Mouse (Mus musculus): ENCODE results near the gene Vwa3b.

Vwa3b gene

GRCm38 (mm10) chr1:37130012-37130570 lies 103.7 kb downstream of the Vwa3b start:
- no peak for DNase-seq

- no peak for DNase-seq
These were observed 104.8 kb downstream of the Vwa3b start for GRCm38 (mm10) chr1:37131146-37131545.

GRCm38 (mm10) chr1:37132433-37132832 lies 106.0 kb downstream of the Vwa3b start:
- DNase-seq: no peak

DNA sequence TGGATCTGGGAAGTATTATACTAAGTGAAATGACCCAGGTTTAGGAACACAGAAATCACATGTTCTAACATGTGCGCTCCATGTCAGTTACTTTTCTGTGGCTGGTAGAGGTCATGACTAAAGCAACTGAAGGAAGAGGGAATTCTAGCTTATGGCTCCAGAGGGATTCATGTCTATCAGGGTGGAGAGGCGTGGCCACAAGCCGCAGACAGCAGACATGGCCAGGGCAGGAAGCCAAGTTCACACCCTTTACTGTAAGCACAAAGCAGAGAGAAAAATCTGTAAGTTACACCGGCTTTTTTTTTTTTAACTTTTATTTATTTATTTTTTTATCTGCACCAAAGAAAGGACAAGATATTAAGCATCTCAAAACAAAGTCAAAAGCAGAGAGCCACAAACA lies 119.6 kb downstream of the Vwa3b start:
- no peak for DNase-seq

DNA sequence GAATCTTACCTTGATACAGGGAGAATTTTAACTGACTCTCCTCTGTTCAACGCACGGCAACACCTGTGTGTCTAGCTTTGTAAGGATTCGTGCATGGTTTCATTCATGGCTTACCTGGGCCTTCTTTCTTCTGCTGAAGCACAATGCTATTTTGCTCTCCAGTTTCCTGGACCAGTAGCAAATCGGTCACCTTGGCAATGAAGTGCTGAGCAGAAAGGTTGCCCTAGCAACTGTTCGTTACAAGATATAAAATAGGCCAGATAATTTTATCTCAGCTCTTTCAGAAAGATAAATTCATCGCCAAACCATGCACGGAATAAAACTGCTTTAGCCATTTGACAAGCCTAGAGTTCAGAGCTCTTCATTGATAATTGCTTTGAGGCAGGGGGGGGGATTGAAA lies 123.5 kb downstream of the Vwa3b start:
- no peak for DNase-seq

- DNase-seq: no peak
These were observed 125.5 kb downstream of the Vwa3b start for GRCm38 (mm10) chr1:37151896-37152295.

DNA sequence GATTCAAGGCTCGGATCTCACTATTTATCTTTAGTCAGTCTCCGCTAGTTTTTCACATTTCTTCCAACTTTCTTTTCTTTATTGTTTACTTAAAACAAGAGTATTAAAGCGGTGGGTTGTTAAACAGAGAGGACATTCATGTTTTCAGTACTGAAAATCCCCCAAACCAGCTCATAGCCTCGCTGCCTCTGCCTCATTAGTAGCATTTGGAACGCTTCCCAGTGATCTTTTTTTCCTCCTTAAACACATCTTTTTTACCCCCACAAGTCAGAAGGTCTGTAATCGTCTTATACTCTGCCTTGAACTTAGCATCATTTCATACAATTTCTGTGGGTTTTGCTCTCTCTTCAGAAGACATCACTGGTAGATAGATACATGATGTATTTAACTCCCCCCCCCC lies 139.7 kb downstream of the Vwa3b start:
- DNase-seq: no peak

DNA sequence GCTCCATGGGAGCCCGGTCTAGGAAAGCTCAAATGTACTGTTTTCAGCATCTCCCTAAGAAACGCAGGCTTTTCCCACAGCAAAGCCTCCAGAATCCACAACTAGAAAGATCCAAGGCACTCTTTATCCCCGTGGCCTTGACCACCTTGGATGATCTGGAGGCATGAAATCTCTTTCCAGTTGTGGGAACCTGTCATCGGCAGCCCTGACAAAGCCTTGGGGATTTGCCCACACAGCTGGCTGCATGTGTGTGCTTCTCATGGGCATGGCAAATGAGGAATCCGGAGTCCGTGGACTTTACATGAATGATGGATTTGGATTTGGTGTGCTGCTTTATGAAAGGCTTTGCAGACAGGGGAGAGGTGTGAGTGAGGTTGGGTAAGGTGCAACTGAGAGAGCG lies 141.5 kb downstream of the Vwa3b start:
- no peak for DNase-seq

- no peak for DNase-seq
These were observed 151.5 kb downstream of the Vwa3b start for GRCm38 (mm10) chr1:37177874-37178273.

GRCm38 (mm10) chr1:37179852-37180251 lies 153.5 kb downstream of the Vwa3b start:
- DNase-seq: no peak

- DNase-seq: no peak
These were observed 160.7 kb downstream of the Vwa3b start for GRCm38 (mm10) chr1:37187050-37187449.

GRCm38 (mm10) chr1:37194607-37195006 lies 168.2 kb downstream of the Vwa3b start:
- no peak for DNase-seq

- DNase-seq: no peak
These were observed 175.0 kb downstream of the Vwa3b start for GRCm38 (mm10) chr1:37201406-37201805.

DNA sequence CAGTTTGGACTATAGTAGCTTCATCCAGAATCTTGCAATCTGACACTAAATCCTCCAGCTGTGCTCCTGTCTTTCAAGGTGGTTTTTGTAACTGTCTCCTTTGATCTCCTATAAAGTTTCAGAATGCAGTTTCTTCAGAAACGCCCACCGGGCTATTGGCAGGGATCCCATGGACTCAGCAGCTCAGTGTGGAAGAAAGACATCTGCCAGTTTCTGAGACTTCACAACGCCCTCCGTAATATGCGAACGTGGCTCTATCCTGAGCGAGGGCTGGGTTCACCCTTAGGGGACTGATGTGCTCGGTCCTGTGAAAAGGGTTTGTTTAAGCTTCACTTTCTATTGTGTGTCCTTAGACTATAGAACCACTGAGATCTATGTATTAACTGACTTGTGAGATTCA lies 181.3 kb downstream of the Vwa3b start:
- DNase-seq: no peak

DNA sequence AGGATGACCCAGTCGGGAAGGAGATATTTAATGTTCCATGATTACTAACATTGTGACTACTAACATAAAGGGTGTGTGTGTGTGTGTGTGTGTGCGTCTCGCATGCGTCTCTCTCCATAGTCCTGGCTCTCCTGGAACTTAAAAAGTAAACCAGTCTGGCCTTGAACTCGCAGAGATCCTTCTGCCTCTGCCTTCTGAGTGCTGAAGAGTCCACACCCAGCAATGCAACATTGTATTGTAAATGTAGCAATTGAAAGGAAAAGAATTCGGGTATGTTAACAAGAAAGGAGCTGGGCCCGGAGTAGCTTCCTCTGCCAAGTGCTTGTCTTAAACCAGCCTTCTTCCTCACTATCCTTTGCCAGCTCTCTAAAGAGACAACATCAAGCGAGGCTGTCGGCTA lies 186.0 kb downstream of the Vwa3b start:
- no peak for DNase-seq

GRCm38 (mm10) chr1:37214144-37214543 lies 187.7 kb downstream of the Vwa3b start, which contains the start of gene Cnga3:
Gene Cnga3, plus strand, starts transcription at chr1:37214434.
- DNase-seq: peak; percentile 60

GRCm38 (mm10) chr1:37218386-37218785 lies 192.0 kb downstream of the Vwa3b start:
- peak; percentile 55 for DNase-seq

DNA sequence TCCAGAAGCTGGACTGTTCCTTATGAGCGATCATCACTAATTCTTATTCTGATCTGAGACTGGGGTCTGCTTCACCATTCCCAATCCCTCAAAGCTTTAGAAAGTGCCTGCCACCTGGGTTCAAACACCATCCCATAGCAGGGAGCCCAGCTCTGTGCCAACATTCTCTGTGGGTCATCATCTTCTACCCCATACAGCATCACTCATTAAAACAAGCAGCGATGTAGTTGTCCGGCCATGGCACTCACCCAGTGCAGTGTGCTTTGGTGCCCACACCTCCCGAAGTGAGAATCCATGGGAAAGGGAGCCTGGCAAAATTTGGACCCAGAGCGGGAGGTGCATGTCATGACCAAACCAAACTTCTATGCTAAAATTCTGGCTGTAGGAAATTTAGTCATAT lies 193.2 kb downstream of the Vwa3b start:
- DNase-seq: no peak

- peak; percentile 78 for DNase-seq
These were observed 193.9 kb downstream of the Vwa3b start for GRCm38 (mm10) chr1:37220134-37220907.

GRCm38 (mm10) chr1:37222002-37222401 lies 195.6 kb downstream of the Vwa3b start:
- no peak for DNase-seq

GRCm38 (mm10) chr1:37230404-37230803 lies 204.0 kb downstream of the Vwa3b start:
- no peak for DNase-seq

DNA sequence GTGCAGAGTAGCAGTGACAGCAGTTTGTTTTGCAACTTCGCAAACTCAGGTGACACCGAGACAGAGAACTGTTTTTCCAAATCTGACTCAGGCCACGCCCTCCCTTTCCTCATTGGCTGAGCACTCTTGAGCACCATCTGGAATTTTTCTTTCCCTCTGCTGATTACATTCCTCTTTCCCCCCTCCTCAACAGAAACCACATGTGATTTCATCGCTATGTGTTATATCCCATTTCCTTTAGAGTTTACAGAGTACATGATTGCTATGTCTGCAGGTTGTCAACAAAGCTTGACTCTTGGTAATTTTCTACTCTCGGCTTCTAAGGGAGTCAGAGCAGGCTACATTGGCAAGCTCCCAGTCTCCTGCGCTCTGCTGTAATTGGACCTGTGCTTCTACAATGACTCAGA lies 204.9 kb downstream of the Vwa3b start:
- no peak for DNase-seq

Data from retina, postnatal 1 day (tissue).